Mouse (Mus musculus) cerebellum, adult 9-10 months (tissue): Measurements from ENCODE around the gene Nlrc5.
"Not testable (repeated sequence)": the region's sequence is repeated elsewhere in the genome, so short reads cannot be mapped to it uniquely, and the experiment has no call there.

Experiments
- DNase-seq: peaks from one replicate; pipeline ENCODE4 v3.0.0; 2022

Nlrc5 gene

GRCm38 (mm10) chr8:94422270-94422669, 11.9 kb upstream of the Nlrc5 start:
- no peak for DNase-seq

GRCm38 (mm10) chr8:94427953-94428352, 6.2 kb upstream of the Nlrc5 start:
- DNase-seq: no peak

- DNase-seq: no peak
Observed at GRCm38 (mm10) chr8:94428420-94428819, 5.7 kb upstream of the Nlrc5 start.

GRCm38 (mm10) chr8:94429376-94429775, 4.8 kb upstream of the Nlrc5 start:
- DNase-seq: no peak

- no peak for DNase-seq
Observed at GRCm38 (mm10) chr8:94432212-94432611, 1.9 kb upstream of the Nlrc5 start.

GRCm38 (mm10) chr8:94434958-94435357, 802 bp downstream of the Nlrc5 start:
- no peak for DNase-seq

- no peak for DNase-seq
Observed at GRCm38 (mm10) chr8:94435397-94436111, 1.4 kb downstream of the Nlrc5 start.

GRCm38 (mm10) chr8:94436112-94436572, 2.0 kb downstream of the Nlrc5 start:
- DNase-seq: no peak

GRCm38 (mm10) chr8:94436900-94437299, 2.7 kb downstream of the Nlrc5 start:
- no peak for DNase-seq

GRCm38 (mm10) chr8:94438659-94439058, 4.5 kb downstream of the Nlrc5 start:
- no peak for DNase-seq

GRCm38 (mm10) chr8:94439691-94440090, 5.5 kb downstream of the Nlrc5 start:
- no peak for DNase-seq

- DNase-seq: no peak
Observed at GRCm38 (mm10) chr8:94440389-94440788, 6.2 kb downstream of the Nlrc5 start.

GRCm38 (mm10) chr8:94441686-94442085, 7.5 kb downstream of the Nlrc5 start:
- no peak for DNase-seq

GRCm38 (mm10) chr8:94443153-94443552, 9.0 kb downstream of the Nlrc5 start:
- DNase-seq: no peak

- no peak for DNase-seq
Observed at GRCm38 (mm10) chr8:94444480-94444879, 10.3 kb downstream of the Nlrc5 start.

GRCm38 (mm10) chr8:94447142-94447541, 13.0 kb downstream of the Nlrc5 start:
- no peak for DNase-seq

- DNase-seq: no peak
Observed at GRCm38 (mm10) chr8:94447583-94448324, 13.6 kb downstream of the Nlrc5 start.

- not testable (repeated sequence) for DNase-seq
Observed at GRCm38 (mm10) chr8:94452991-94453390, 18.8 kb downstream of the Nlrc5 start.

- no peak for DNase-seq
Observed at GRCm38 (mm10) chr8:94453868-94454488, 19.8 kb downstream of the Nlrc5 start.

- no peak for DNase-seq
Observed at GRCm38 (mm10) chr8:94454905-94455304, 20.7 kb downstream of the Nlrc5 start.

GRCm38 (mm10) chr8:94456071-94456470, 21.9 kb downstream of the Nlrc5 start:
- DNase-seq: no peak

- no peak for DNase-seq
Observed at GRCm38 (mm10) chr8:94458567-94458966, 24.4 kb downstream of the Nlrc5 start.

- DNase-seq: no peak
Observed at GRCm38 (mm10) chr8:94469656-94470055, 35.5 kb downstream of the Nlrc5 start.

GRCm38 (mm10) chr8:94470794-94471193, 36.6 kb downstream of the Nlrc5 start:
- no peak for DNase-seq
